Mouse (Mus musculus): Measurements from ENCODE around the gene Khsrp. TPM values are rescaled to one million over a fixed set of nuclear protein-coding genes. Genes with fewer than 3 reads are reported as not detected.
"Not testable (repeated sequence)": the region's sequence is repeated elsewhere in the genome, so short reads cannot be mapped to it uniquely, and the experiment has no call there.

Gene Khsrp
- polyA plus RNA-seq, 1 experiment from 2014 or later: 51.1 TPM

GRCm38 (mm10) chr17:57059486-57059977, 28.2 kb upstream of the Khsrp start, which contains the start of gene Slc25a23:
Slc25a23 (minus strand) TSS chr17:57059863.
- Histone ChIP-seq H3K4me1 (replicated peaks) (peaks cover 36% of the 10 kb centered on the region), H3K27me3 (ENCODE audit: insufficient read depth, poor library complexity, severe bottlenecking) (peaks cover 46% of the 10 kb centered on the region), H3K36me3 (peaks cover 25% of the 10 kb centered on the region), H3K27ac (peak within 1 kb of the TSS; percentile 91), H3K4me3 (peak within 1 kb of the TSS; percentile 74), H3K9me3 (no peaks in the 10 kb centered on the region)
- DNase-seq (ENCODE audit: low spot score): peak; percentile 87
- under 1% methylated on average over 45 of the region's 45 CpGs for WGBS

- under 1% methylated on average over 19 of the region's 22 CpGs for WGBS
- Histone ChIP-seq H3K27me3 (ENCODE audit: insufficient read depth, poor library complexity, severe bottlenecking) (peaks cover 41% of the 10 kb centered on the region), H3K27ac (peak within 1 kb of the TSS; percentile 91), H3K4me1 (replicated peaks) (peaks cover 36% of the 10 kb centered on the region), H3K36me3 (peaks cover 31% of the 10 kb centered on the region), H3K9me3 (no peaks in the 10 kb centered on the region), H3K4me3 (peak within 1 kb of the TSS; percentile 74)
- no peak for DNase-seq (ENCODE audit: low spot score)
Measured at GRCm38 (mm10) chr17:57058891-57059485, 27.7 kb upstream of the Khsrp start, which contains the start of gene Crb3. Crb3 (plus strand) TSS chr17:57059105.

GRCm38 (mm10) chr17:57056246-57056645, 24.9 kb upstream of the Khsrp start:
- DNase-seq (ENCODE audit: low spot score): no peak

GRCm38 (mm10) chr17:57051679-57052078, 20.4 kb upstream of the Khsrp start:
- not testable (repeated sequence) for H3K4me1 ChIP-seq (replicated peaks); DNase-seq (ENCODE audit: low spot score); H3K4me3 ChIP-seq; H3K27ac ChIP-seq; H3K9me3 ChIP-seq; H3K27me3 ChIP-seq (ENCODE audit: insufficient read depth, poor library complexity, severe bottlenecking)
- 79% methylated on average over 4 of the region's 4 CpGs for WGBS
- H3K36me3 ChIP-seq: peaks cover 93% of the 10 kb centered on the region

More at GRCm38 (mm10) chr17:57056246-57056645, 24.9 kb upstream of the Khsrp start:
- WGBS: 87% methylated on average over 3 of the region's 3 CpGs
- Histone ChIP-seq H3K27me3 (ENCODE audit: insufficient read depth, poor library complexity, severe bottlenecking) (peaks cover 15% of the 10 kb centered on the region), H3K36me3 (peaks cover 58% of the 10 kb centered on the region), H3K27ac (no peak overlapping the region), H3K9me3 (no peaks in the 10 kb centered on the region), H3K4me3 (no peak overlapping the region), H3K4me1 (replicated peaks) (peaks cover 25% of the 10 kb centered on the region)

- Histone ChIP-seq H3K27me3 (ENCODE audit: insufficient read depth, poor library complexity, severe bottlenecking) (no peaks in the 10 kb centered on the region), H3K9me3 (no peaks in the 10 kb centered on the region), H3K27ac (no peak overlapping the region), H3K36me3 (peaks cover 86% of the 10 kb centered on the region), H3K4me3 (no peak overlapping the region), H3K4me1 (replicated peaks) (no peaks in the 10 kb centered on the region)
- 93% methylated on average over 3 of the region's 3 CpGs for whole genome bisulfite sequencing
- DNase-seq (ENCODE audit: low spot score): no peak
Measured at GRCm38 (mm10) chr17:57048816-57049215, 17.5 kb upstream of the Khsrp start.

GRCm38 (mm10) chr17:57047406-57047805, 16.1 kb upstream of the Khsrp start:
- Histone ChIP-seq H3K4me3 (no peak overlapping the region), H3K9me3 (no peaks in the 10 kb centered on the region), H3K27ac (no peak overlapping the region), H3K27me3 (ENCODE audit: insufficient read depth, poor library complexity, severe bottlenecking) (no peaks in the 10 kb centered on the region), H3K4me1 (replicated peaks) (peaks cover 3% of the 10 kb centered on the region; the same call in 1 of the 2 replicates), H3K36me3 (peaks cover 72% of the 10 kb centered on the region)
- WGBS: 29% methylated on average over 5 of the region's 5 CpGs
- no peak for DNase-seq (ENCODE audit: low spot score)

- no peak within 1 kb of the TSS for H3K27ac ChIP-seq
- peaks cover 22% of the 10 kb centered on the region for H3K27me3 ChIP-seq (ENCODE audit: insufficient read depth, poor library complexity, severe bottlenecking)
- H3K9me3 ChIP-seq: peaks cover 3% of the 10 kb centered on the region; the same call in 1 of the 2 replicates
- WGBS: 77% methylated on average over 8 of the region's 8 CpGs
- no peak within 1 kb of the TSS for H3K4me3 ChIP-seq
- H3K36me3 ChIP-seq: peaks cover 20% of the 10 kb centered on the region
- H3K4me1 ChIP-seq (replicated peaks): peaks cover 3% of the 10 kb centered on the region; the same call in 1 of the 2 replicates
- no peak for DNase-seq (ENCODE audit: low spot score)
Measured at GRCm38 (mm10) chr17:57041554-57041953, 10.2 kb upstream of the Khsrp start, which contains the start of gene Slc25a41. Slc25a41 (minus strand) TSS chr17:57041654.

- no peak overlapping the region for H3K27ac ChIP-seq
- DNase-seq (ENCODE audit: low spot score): no peak
- 36% methylated on average over 8 of the region's 8 CpGs for WGBS
Measured at GRCm38 (mm10) chr17:57038978-57039377, 7.7 kb upstream of the Khsrp start.

GRCm38 (mm10) chr17:57032854-57033253, 1.5 kb upstream of the Khsrp start:
- H3K27ac ChIP-seq: peak overlapping the region; percentile 99
- peak overlapping the region; percentile 77 for H3K4me3 ChIP-seq
- 86% methylated on average over 4 of the region's 4 CpGs for WGBS

More at GRCm38 (mm10) chr17:57038978-57039377, 7.7 kb upstream of the Khsrp start:
- Histone ChIP-seq H3K4me3 (no peak overlapping the region), H3K9me3 (peaks cover 3% of the 10 kb centered on the region; the same call in 1 of the 2 replicates), H3K4me1 (replicated peaks) (peaks cover 3% of the 10 kb centered on the region; the same call in 1 of the 2 replicates), H3K27me3 (ENCODE audit: insufficient read depth, poor library complexity, severe bottlenecking) (peaks cover 22% of the 10 kb centered on the region), H3K36me3 (no peaks in the 10 kb centered on the region)

GRCm38 (mm10) chr17:57031661-57032420, 519 bp upstream of the Khsrp start:
- DNase-seq (ENCODE audit: low spot score): peak; percentile 100
- Histone ChIP-seq H3K9me3 (no peaks in the 10 kb centered on the region), H3K27ac (peak overlapping the region; percentile 99), H3K4me3 (peak overlapping the region; percentile 77), H3K27me3 (ENCODE audit: insufficient read depth, poor library complexity, severe bottlenecking) (no peaks in the 10 kb centered on the region), H3K36me3 (peaks cover 28% of the 10 kb centered on the region), H3K4me1 (replicated peaks) (peaks cover 26% of the 10 kb centered on the region)
- WGBS: under 1% methylated on average over 38 of the region's 38 CpGs

More at GRCm38 (mm10) chr17:57032854-57033253, 1.5 kb upstream of the Khsrp start:
- Histone ChIP-seq H3K9me3 (no peaks in the 10 kb centered on the region), H3K27me3 (ENCODE audit: insufficient read depth, poor library complexity, severe bottlenecking) (peaks cover 7% of the 10 kb centered on the region), H3K4me1 (replicated peaks) (peaks cover 26% of the 10 kb centered on the region), H3K36me3 (peaks cover 18% of the 10 kb centered on the region)
- DNase-seq (ENCODE audit: low spot score): no peak

GRCm38 (mm10) chr17:57029691-57030090, 1.6 kb downstream of the Khsrp start:
- Histone ChIP-seq H3K9me3 (no peaks in the 10 kb centered on the region), H3K4me3 (peak overlapping the region; percentile 77), H3K27ac (no peak overlapping the region), H3K4me1 (replicated peaks) (peaks cover 26% of the 10 kb centered on the region), H3K36me3 (peaks cover 50% of the 10 kb centered on the region), H3K27me3 (ENCODE audit: insufficient read depth, poor library complexity, severe bottlenecking) (no peaks in the 10 kb centered on the region)
- WGBS: 56% methylated on average over 8 of the region's 8 CpGs
- DNase-seq (ENCODE audit: low spot score): no peak

GRCm38 (mm10) chr17:57027471-57027870, 3.9 kb downstream of the Khsrp start:
- Histone ChIP-seq H3K27me3 (ENCODE audit: insufficient read depth, poor library complexity, severe bottlenecking) (no peaks in the 10 kb centered on the region), H3K27ac (no peak overlapping the region), H3K9me3 (no peaks in the 10 kb centered on the region), H3K36me3 (peaks cover 72% of the 10 kb centered on the region), H3K4me3 (no peak overlapping the region), H3K4me1 (replicated peaks) (peaks cover 22% of the 10 kb centered on the region)
- no peak for DNase-seq (ENCODE audit: low spot score)
- WGBS: 91% methylated on average over 4 of the region's 4 CpGs

- H3K27me3 ChIP-seq (ENCODE audit: insufficient read depth, poor library complexity, severe bottlenecking): no peaks in the 10 kb centered on the region
- 92% methylated on average over 5 of the region's 5 CpGs for WGBS
- no peaks in the 10 kb centered on the region for H3K4me1 ChIP-seq (replicated peaks)
- DNase-seq (ENCODE audit: low spot score): no peak
- H3K9me3 ChIP-seq: no peaks in the 10 kb centered on the region
- H3K4me3 ChIP-seq: no peak overlapping the region
- H3K36me3 ChIP-seq: peaks cover 69% of the 10 kb centered on the region
- no peak overlapping the region for H3K27ac ChIP-seq
Measured at GRCm38 (mm10) chr17:57020960-57021359, 10.4 kb downstream of the Khsrp start.

All from hindbrain, embryonic 10.5 days (tissue).